Mouse (Mus musculus) thymus, adult 18-20 months (tissue): ENCODE data around the gene Cryga.
"Not testable (repeated sequence)": the region's sequence is repeated elsewhere in the genome, so short reads cannot be mapped to it uniquely, and the experiment has no call there.

ENCODE experiments used
- DNase-seq, 2 experiments: peaks; one replicate each; pipeline ENCODE4 v3.0.0; 2022; ENCODE audit warnings: mixed read lengths in 2 of 2

Gene Cryga

GRCm38 (mm10) chr1:65090370-65090769 is 12.8 kb downstream of the Cryga start:
- DNase-seq = no peak

- no peak for DNase-seq
These were observed 14.4 kb downstream of the Cryga start for GRCm38 (mm10) chr1:65088567-65089356.

DNA sequence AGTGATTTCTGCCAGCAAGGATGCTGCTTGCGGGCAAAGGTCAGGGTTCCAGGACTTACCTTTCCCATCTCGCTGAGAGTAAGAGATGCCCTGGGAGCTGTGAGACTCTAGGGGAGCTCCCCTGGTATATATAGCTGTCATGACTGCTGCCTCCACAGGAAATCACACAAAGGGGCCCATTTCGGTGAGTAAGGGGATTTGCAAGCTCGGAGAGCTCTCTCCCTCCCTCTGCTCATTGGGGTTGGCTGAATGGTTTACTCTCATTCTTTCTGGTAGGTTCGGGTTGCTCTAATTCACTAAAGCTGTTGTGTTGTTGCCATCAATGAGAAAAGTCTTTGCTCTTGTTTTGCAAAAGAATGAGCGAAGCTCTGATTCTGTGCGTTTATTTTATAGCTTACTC is 21.0 kb downstream of the Cryga start, which contains the start of gene Crygb:
Crygb (minus strand) TSS at position 101 of the 400 bp plus-strand sequence.
- DNase-seq = no peak

DNA sequence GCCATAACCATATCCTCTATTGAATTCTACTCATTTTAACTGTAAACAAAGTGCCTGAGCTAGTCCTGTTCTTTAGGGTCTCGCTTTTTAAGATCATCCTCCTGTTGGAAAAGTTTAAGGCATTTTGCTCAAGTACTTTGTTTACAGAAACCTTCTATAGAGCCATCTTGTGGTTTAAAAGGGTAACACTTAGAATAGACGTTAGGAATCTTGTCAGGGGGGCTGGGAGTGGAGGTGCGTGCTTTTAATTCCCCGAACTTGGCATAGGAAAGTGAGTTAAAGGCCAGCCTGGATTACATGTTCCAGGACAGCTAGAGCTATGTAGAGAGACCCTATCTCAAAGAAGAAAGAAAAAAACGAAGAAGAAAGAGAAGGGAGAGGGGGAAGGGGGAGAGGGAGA is 27.6 kb downstream of the Cryga start:
- no peak for DNase-seq

DNA sequence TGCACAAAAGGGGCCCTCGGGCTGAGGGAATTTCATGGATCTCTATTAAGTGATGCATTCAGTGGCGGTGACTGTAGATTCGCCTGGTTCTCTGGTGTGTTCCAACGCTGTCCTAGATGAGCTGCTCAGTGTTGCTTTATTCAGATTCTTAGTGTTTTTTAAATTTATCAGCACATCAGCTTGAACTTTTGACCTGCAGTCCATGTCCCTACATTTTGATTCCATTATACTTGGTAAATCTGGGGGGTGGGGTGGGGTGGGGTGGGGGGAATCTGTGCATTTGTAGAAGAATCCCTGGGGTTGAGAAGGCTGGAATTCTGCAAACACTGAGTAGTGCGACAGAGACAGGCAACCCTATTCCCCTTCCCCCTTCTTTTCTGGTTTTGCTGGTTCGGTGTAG is 29.6 kb downstream of the Cryga start, which contains the start of gene Crygc:
Crygc (minus strand) TSS at position 101 of the 400 bp plus-strand sequence.
- DNase-seq = no peak

DNA sequence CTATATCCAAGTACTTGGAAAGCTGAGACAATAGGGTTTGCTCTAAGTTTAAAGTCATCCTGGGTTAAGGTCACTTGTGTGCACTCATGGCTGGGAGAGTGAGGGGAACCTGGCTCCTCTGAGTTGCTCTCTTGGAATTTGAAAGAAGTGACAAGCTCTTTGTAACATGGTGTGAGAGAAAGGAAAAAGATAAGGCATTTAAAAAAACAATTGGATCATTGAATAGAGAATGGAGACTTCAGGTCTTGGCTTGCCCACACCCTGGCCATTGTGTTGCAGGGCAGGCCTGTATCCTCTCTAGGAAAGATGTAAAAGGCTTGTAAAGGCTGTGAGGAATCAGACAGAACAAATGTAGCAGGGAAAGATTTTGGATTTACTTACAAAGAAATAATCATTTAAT is 35.3 kb downstream of the Cryga start:
- no peak for DNase-seq

GRCm38 (mm10) chr1:65064201-65064600 is 39.0 kb downstream of the Cryga start:
- no peak for DNase-seq

- DNase-seq = no peak
These were observed 39.8 kb downstream of the Cryga start, which contains the start of gene Crygd for GRCm38 (mm10) chr1:65063352-65063751. Gene Crygd (minus strand): TSS chr1:65063452.

- no peak for DNase-seq
These were observed 51.0 kb downstream of the Cryga start for GRCm38 (mm10) chr1:65052140-65052539.

DNA sequence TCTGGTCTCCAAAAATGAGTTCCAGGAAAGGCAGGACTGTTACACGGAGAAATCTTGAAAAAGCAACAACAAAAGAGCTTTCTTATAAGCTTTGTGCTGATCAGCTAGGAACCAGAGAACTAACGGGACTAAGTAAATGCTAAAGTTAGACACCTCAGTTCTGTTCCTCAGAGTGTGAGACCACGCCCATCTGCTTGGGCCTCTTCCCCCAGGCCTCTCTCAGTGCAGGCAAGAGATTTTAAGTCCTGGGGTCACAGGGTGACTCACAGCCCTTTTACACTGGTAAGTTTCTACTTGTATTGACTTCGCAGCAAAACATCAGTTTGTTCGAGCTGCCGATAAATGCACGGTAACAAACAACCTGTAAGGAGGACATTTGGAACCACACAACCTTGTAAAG is 51.5 kb downstream of the Cryga start:
- no peak for DNase-seq

DNA sequence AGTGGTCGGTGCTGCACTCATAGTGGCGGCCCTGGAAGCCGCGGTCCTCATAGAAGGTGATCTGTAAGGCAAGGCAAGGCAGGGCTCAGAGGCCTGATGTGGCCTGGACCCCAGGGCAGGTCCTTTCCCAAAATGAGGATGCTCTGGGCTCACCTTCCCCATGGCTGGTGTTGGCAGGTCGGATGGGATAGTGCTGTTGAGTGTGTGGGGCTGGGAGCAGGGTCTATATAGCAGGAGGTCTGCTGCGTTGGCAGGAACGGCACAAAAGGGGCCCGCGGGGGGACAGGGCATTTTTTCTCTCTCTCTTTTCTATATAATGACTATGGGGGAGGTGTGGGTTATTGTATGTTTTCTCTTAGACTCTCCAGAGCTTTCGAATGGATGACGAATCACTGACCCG is 52.2 kb downstream of the Cryga start, which contains the start of gene Cryge:
Cryge (minus strand) TSS at position 198 of the 400 bp plus-strand sequence.
- DNase-seq = not testable (repeated sequence)
